In the genomic region with DNA sequence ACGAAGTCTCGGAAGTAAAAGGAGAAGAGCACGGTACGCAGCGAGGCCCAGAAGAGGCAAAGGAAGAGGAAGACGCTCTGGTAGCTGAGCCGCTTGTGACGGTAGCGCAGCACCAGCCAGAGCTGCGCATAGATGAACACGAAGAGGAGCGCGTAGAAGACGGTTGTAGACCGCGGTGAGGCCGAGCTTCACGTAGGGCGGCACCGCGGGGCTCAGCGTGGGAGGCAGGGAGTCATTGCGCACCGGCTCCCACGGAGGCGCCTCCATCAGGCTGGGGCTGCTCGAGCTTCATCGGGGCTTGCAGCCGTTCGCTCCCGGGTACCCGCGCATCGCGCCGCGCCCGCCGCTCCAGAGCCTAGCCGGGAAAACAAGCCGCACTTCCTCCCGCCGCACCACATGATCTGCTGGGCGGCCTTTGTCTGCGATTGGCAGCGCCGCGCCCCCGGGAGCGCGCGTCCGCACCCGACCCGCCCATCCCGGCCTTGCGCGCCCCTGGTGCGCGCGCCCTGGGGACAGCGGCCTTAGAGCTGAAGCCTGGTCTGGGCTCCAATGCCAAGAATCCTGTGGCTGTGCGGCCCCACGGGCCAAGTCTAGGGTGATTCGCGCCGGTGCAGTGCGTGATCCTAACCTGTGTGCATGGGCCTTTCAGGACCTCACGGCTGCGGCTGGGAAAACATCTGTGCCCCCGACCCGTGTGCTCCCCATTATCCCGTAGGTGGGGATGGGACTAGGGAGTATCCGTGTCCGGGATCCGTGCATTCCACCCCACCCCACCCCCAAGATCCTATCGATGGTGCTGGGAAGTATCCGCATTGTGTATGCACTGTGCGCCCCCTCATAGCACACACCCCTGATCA, we compare ENCODE assay signal across 8 mouse cellular contexts.
DNase-seq lines count a peak whose midpoint lies in the region; ATAC-seq and TF ChIP-seq lines count a peak whose summit lies in the region.
"Not testable (repeated sequence)": the region's sequence is repeated elsewhere in the genome, so short reads cannot be mapped to it uniquely, and the experiment has no call there.

No protein-coding gene starts in this region.

- peak; percentile 90 for ATAC-seq in embryonic facial prominence, embryonic 15.5 days (ENCODE audit: insufficient number of reproducible peaks, low FRiP score, low TSS enrichment, low read depth)
- ATAC-seq in limb, embryonic 13.5 days (ENCODE audit: low FRiP score, low read depth) = peak; percentile 85
- peak; percentile 91 for ATAC-seq in midbrain, embryonic 13.5 days

- peak overlapping the region; percentile 53 for H3K4me2 ChIP-seq in embryonic facial prominence, embryonic 15.5 days (replicated peaks)
- H3K4me2 ChIP-seq in limb, embryonic 13.5 days (replicated peaks) = peak overlapping the region; percentile 59
- H3K4me2 ChIP-seq in midbrain, embryonic 13.5 days (replicated peaks) = peak overlapping the region; percentile 51

- not testable (repeated sequence) for H3K9ac ChIP-seq in embryonic facial prominence, embryonic 15.5 days
- H3K9ac ChIP-seq in limb, embryonic 13.5 days = peak overlapping the region; percentile 66
- peak overlapping the region; percentile 63 for H3K9ac ChIP-seq in midbrain, embryonic 13.5 days (replicated peaks)

- H3K27me3 ChIP-seq in embryonic facial prominence, embryonic 15.5 days; heart, embryonic 10.5 days (ENCODE audit: insufficient read depth, poor library complexity, severe bottlenecking); limb, embryonic 13.5 days; midbrain, embryonic 13.5 days; spleen, adult 2 months (ENCODE audit: control insufficient read depth, insufficient read depth, low read length): not testable (repeated sequence)

- not testable (repeated sequence) for H3K36me3 ChIP-seq in embryonic facial prominence, embryonic 15.5 days; heart, embryonic 10.5 days; limb, embryonic 13.5 days; midbrain, embryonic 13.5 days; spleen, adult 2 months (ENCODE audit: control insufficient read depth, insufficient read depth, low read length)

- H3K4me1 ChIP-seq in embryonic facial prominence, embryonic 15.5 days; heart, embryonic 10.5 days; limb, embryonic 13.5 days; midbrain, embryonic 13.5 days (replicated peaks); spleen, adult 2 months (ENCODE audit: control insufficient read depth, insufficient read depth, insufficient read length): not testable (repeated sequence)

- not testable (repeated sequence) for TF ChIP-seq CTCF in spleen, adult 2 months (IDR thresholded peaks at IDR 0.05; ENCODE audit: extremely low read depth, insufficient read depth, insufficient read length, insufficient replicate concordance)

- H3K4me3 ChIP-seq in embryonic facial prominence, embryonic 15.5 days (replicated peaks) = peak overlapping the region; percentile 48
- H3K4me3 ChIP-seq in heart, embryonic 10.5 days = peak overlapping the region; percentile 53
- peak overlapping the region; percentile 47 for H3K4me3 ChIP-seq in limb, embryonic 13.5 days
- H3K4me3 ChIP-seq in midbrain, embryonic 13.5 days (replicated peaks) = peak overlapping the region; percentile 44
- H3K4me3 ChIP-seq in spleen, adult 2 months (ENCODE audit: extremely low read depth, insufficient read depth, insufficient read length) = peak overlapping the region; percentile 60

- H3K27ac ChIP-seq in embryonic facial prominence, embryonic 15.5 days (replicated peaks) = 0 out of 2 replicates have a peak overlapping the region, but pooled peaks have one; percentile 39
- H3K27ac ChIP-seq in heart, embryonic 10.5 days; limb, embryonic 13.5 days: not testable (repeated sequence)
- peak overlapping the region; percentile 79 for H3K27ac ChIP-seq in midbrain, embryonic 13.5 days
- H3K27ac ChIP-seq in spleen, adult 2 months (ENCODE audit: insufficient read depth, low read length) = peak overlapping the region; percentile 62

- H3K9me3 ChIP-seq in embryonic facial prominence, embryonic 15.5 days (replicated peaks); heart, embryonic 10.5 days; limb, embryonic 13.5 days; midbrain, embryonic 13.5 days: not testable (repeated sequence)

- DNase-seq in 3134 (ENCODE audit: extremely low read depth, insufficient read length, low spot score) = peak; percentile 84
- peak; percentile 86 for DNase-seq in adrenal gland, postnatal 36 days
- not testable (repeated sequence) for DNase-seq in heart, embryonic 10.5 days (ENCODE audit: low spot score)
- DNase-seq in kidney, adult 9 months = peak; percentile 77
- peak in 1 of 2 experiments; percentile 48 for DNase-seq in spleen, adult 2 months (ENCODE audit: low read depth in 1 of 2, low spot score in 2 of 2)

- WGBS in embryonic facial prominence, embryonic 15.5 days = 0% methylated on average over 62 of the region's 79 CpGs
- under 1% methylated on average over 53 of the region's 79 CpGs for WGBS in heart, embryonic 10.5 days
- under 1% methylated on average over 61 of the region's 79 CpGs for WGBS in limb, embryonic 13.5 days
- WGBS in midbrain, embryonic 13.5 days = under 1% methylated on average over 43 of the region's 79 CpGs
- WGBS in spleen, adult 2 months = 2% methylated on average over 60 of the region's 79 CpGs

- not testable (repeated sequence) for TF ChIP-seq POLR2A in spleen, adult 2 months (IDR thresholded peaks at IDR 0.05; ENCODE audit: low read depth, low read length)
